Mouse (Mus musculus) neural tube, embryonic 14.5 days (tissue): ENCODE data around the gene Kdm3a. TPM values are rescaled to one million over a fixed set of nuclear protein-coding genes. Genes with fewer than 3 reads are reported as not detected.

Experiments
- ATAC-seq: fragments of 200-750 bp; cut with Nextera tagmentation; 2 replicates; pipeline ENCODE4 v1.8.0; 2017; ENCODE audit warnings: low read depth, mild to moderate bottlenecking, moderate TSS enrichment, moderate library complexity
- H3K27ac ChIP-seq: fragments of 300-500 bp; sonication (generic); 2 replicates; pipeline ENCODE4 v1.5.1; 2014; ENCODE audit warnings: low read depth, mild to moderate bottlenecking, control low read depth, low read length, moderate library complexity, mixed read lengths
- H3K27me3 ChIP-seq: fragments of 300-500 bp; sonication (generic); 2 replicates; pipeline ENCODE4 v1.6.1; 2014; ENCODE audit warnings: low read length; ENCODE audit not compliant: control insufficient read depth, insufficient read depth
- H3K36me3 ChIP-seq: fragments of 300-500 bp; sonication (generic); 2 replicates; pipeline ENCODE4 v1.6.1; 2014; ENCODE audit warnings: low read length, mixed read lengths; ENCODE audit not compliant: control insufficient read depth, insufficient read depth
- H3K4me1 ChIP-seq: fragments of 300-500 bp; sonication (generic); 2 replicates; pipeline ENCODE4 v1.6.1; 2014; ENCODE audit warnings: low read length; ENCODE audit not compliant: control insufficient read depth, insufficient read depth
- H3K4me2 ChIP-seq: fragments of 300-500 bp; sonication (generic); 2 replicates; pipeline ENCODE4 v1.6.1; 2014; ENCODE audit warnings: mild to moderate bottlenecking, low read depth, low read length, control low read depth
- H3K4me3 ChIP-seq: fragments of 300-500 bp; sonication (generic); 2 replicates; pipeline ENCODE4 v1.5.1; 2014; ENCODE audit warnings: low read depth, low read length, control low read depth, mixed read lengths
- H3K9ac ChIP-seq: fragments of 300-500 bp; sonication (generic); replicated peaks from 2 replicates; pipeline ENCODE4 v1.6.1; 2014; ENCODE audit warnings: low read depth, mild to moderate bottlenecking, control low read depth, low read length, mixed read lengths
- H3K9me3 ChIP-seq: fragments of 300-500 bp; sonication (generic); 2 replicates; pipeline ENCODE4 v1.6.1; 2016; ENCODE audit warnings: low read length; ENCODE audit not compliant: control insufficient read depth
- WGBS: fragments of 180-500 bp; shearing (Covaris S2); extraction: QIAGEN DNeasy Blood & Tissue Kit; methylation state at CpG from one replicate; pipeline ENCODE4 v1.1.7; 2014; 5-methylcytosine and 5-hydroxymethylcytosine counted together
- polyA plus RNA-seq: library from polyadenylated mRNA; unstranded; fragments of >200 nt; fragmentation: Nextera tagmentation; extraction: Ambion mirVana; gene quantifications from 2 replicates; pipeline ENCODE4 v1.2.1, GENCODE M21; 2014

The Kdm3a gene
- polyA plus RNA-seq: 30.7 and 39.6 TPM in 2 replicates

DNA sequence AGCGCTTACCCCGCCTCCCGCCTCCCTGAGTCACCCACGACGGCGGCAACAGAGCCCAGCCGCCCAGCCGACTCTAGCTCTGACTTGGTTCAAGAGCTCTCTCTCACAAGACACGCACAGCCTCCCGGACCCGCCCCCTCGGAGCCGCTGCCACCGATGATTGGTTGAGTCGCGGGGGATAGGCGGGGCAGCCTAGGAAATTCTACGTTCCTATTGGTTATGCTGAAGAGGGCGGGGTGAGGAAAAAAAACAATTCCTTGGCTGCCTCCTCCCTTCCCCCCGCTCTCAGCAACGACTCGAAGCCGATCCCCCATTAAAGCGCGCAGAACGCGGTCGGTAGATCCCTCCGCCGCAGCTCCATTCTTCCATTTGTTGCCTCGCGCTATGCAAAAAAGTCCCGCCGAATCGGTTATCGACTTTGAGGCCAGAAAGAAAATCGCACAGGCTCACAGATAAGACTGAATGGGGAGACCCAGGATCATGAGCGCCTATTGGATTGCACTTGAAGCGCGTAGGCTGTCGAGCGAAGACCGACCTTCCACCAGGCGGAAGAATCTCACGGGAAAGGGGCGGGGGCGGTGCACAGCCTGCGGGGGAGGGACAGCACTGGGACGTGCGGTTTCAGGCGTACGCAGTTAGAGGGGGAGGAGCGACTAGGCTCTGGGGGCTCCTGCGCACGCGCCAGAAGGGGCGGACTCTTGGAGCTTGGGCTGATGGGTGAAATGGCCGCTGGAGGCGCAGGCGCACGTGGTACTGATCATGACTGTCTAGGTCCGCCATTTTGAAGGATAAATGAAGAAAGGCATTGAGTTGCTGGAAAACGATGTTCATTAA lies at the start of gene Kdm3a:
Gene Kdm3a, minus strand, starts transcription at position 162 of the 834 bp plus-strand sequence.
- Histone ChIP-seq H3K27ac (peak within 1 kb of the TSS; percentile 99), H3K9ac (peak within 1 kb of the TSS; percentile 80), H3K9me3 (no peaks in the 10 kb centered on the region), H3K4me3 (peak within 1 kb of the TSS; percentile 79), H3K4me2 (peak within 1 kb of the TSS; percentile 83), H3K36me3 (peaks cover 8% of the 10 kb centered on the region; the same call in 1 of the 2 replicates), H3K4me1 (peaks cover 20% of the 10 kb centered on the region), H3K27me3 (no peaks in the 10 kb centered on the region)
- peak; percentile 97 for ATAC-seq
- WGBS: under 1% methylated on average over 62 of the region's 63 CpGs

DNA sequence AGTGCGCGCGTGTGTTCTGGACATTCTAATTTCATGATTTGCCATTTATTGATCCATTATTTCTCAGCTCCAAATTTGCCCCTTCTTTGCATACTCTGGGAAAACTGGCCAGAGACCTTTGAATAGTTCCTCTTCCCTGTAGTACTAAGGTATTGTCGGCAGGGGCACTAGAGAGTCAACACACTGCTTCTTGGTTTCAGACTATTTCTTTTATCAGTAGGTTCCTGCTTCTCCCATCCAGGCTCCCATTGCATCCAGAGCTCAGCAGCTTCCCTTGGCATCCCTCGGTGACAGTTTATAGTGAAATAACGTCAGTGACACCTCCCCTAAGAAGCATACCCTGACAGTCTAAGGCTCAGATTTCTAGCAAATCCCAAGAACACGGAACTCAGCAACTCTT lies 46.1 kb upstream of the Kdm3a start:
- no peaks in the 10 kb centered on the region for H3K36me3 ChIP-seq
- no peaks in the 10 kb centered on the region for H3K27me3 ChIP-seq
- no peak overlapping the region for H3K4me2 ChIP-seq
- 68% methylated on average over 7 of the region's 7 CpGs for WGBS
- no peaks in the 10 kb centered on the region for H3K4me1 ChIP-seq
- H3K27ac ChIP-seq: no peak overlapping the region
- ATAC-seq: no peak
- H3K4me3 ChIP-seq: no peak overlapping the region
- H3K9ac ChIP-seq: no peak overlapping the region
- no peaks in the 10 kb centered on the region for H3K9me3 ChIP-seq

DNA sequence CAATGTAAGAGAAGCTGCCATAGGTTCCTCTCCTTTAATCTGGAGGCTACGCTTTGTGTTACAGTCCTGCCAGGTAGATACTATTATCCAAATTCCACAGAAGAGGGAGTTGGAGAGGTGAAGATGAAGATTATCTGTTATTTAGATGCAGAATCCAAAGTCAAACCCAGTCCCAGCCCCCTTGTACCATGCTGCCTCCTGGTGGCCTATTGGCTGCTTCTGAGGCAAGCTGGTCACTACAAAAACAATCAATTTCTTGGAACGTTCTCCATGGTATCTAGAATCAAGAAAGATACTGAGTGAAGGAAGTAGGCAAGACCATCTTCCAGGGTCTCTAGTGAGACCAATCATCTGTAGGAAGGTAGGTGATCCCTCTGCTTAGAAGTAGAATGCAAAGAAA lies 40.4 kb upstream of the Kdm3a start:
- no peaks in the 10 kb centered on the region for H3K27me3 ChIP-seq
- no peak for ATAC-seq
- WGBS: 80% methylated on average over 2 of the region's 2 CpGs

DNA sequence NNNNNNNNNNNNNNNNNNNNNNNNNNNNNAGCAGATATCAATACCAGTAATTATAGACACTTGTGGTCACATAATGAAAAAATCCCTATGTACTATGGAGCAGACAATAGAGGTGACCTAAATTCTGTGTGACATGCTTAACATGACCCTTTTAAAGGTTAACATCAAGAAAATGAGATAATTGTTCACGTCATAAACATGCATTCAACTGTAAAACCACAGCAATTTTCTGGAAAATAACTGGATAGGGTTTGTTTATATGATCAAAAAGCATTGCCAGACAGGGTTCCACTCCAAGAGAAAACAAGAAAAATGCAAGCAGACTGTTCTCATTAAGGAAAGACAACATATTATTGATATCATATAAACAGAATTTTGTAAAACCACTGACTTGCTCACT lies 31.7 kb upstream of the Kdm3a start:
- Histone ChIP-seq H3K9me3 (no peaks in the 10 kb centered on the region), H3K27me3 (no peaks in the 10 kb centered on the region)

More for the DNA sequence above, 40.4 kb upstream of the Kdm3a start:
- H3K9me3 ChIP-seq: no peaks in the 10 kb centered on the region
- no peaks in the 10 kb centered on the region for H3K4me1 ChIP-seq
- H3K9ac ChIP-seq: no peak overlapping the region
- no peak overlapping the region for H3K27ac ChIP-seq
- no peak overlapping the region for H3K4me2 ChIP-seq
- H3K4me3 ChIP-seq: no peak overlapping the region
- H3K36me3 ChIP-seq: no peaks in the 10 kb centered on the region

DNA sequence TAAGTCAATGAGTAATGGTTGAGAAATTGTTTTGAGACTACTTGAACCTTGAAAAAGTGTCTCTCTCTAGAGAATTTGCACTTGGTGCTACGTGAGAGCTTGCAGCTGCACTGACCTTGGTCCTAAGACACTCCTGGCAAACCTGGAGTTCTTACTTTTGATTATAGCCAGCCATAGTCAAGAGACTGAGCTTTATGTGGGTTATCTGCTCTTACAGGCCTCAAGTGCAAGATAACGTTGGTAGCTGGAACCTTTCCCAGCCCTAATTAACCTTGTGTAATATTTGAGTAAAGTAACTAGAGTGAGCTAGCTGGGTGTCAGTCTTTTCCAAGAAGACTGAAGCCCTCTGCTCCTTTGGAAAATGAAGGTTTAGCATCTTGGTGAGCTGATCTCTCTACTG lies 25.5 kb upstream of the Kdm3a start:
- no peak overlapping the region for H3K27ac ChIP-seq
- no peak for ATAC-seq

More for the DNA sequence above, 31.7 kb upstream of the Kdm3a start:
- Histone ChIP-seq H3K9ac (no peak overlapping the region), H3K4me3 (no peak overlapping the region), H3K4me2 (no peak overlapping the region), H3K36me3 (no peaks in the 10 kb centered on the region), H3K27ac (no peak overlapping the region), H3K4me1 (no peaks in the 10 kb centered on the region)
- WGBS: 71% methylated on average over 1 of the region's 1 CpGs
- no peak for ATAC-seq

DNA sequence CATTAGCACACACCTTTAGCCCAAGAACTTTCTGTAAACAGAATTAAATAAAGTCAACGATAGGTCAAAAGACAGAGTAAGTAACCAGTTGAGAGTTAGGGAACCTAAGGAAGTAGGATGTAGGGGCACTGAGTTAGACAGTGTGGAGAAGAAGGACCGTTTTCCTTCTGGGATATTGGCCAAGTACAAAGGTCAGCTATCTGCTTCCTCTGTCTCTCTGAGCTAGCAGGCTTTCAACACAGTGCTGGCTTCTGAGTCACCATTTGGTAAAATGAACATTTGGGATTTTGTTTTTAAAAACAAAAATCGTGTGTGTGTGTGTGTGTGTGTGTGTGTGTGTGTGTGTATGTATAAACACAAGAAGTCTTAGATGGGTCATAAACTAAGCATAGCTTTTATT lies 23.0 kb upstream of the Kdm3a start:
- 77% methylated on average over 3 of the region's 3 CpGs for WGBS
- no peaks in the 10 kb centered on the region for H3K36me3 ChIP-seq
- H3K27ac ChIP-seq: no peak overlapping the region
- no peak for ATAC-seq
- no peak overlapping the region for H3K4me3 ChIP-seq
- no peak overlapping the region for H3K4me2 ChIP-seq
- H3K4me1 ChIP-seq: no peaks in the 10 kb centered on the region
- no peaks in the 10 kb centered on the region for H3K27me3 ChIP-seq
- no peaks in the 10 kb centered on the region for H3K9me3 ChIP-seq
- no peak overlapping the region for H3K9ac ChIP-seq

More for the DNA sequence above, 25.5 kb upstream of the Kdm3a start:
- Histone ChIP-seq H3K9me3 (no peaks in the 10 kb centered on the region), H3K4me1 (no peaks in the 10 kb centered on the region), H3K4me3 (no peak overlapping the region), H3K9ac (no peak overlapping the region), H3K36me3 (no peaks in the 10 kb centered on the region), H3K27me3 (no peaks in the 10 kb centered on the region), H3K4me2 (no peak overlapping the region)
- 79% methylated on average over 2 of the region's 2 CpGs for WGBS

DNA sequence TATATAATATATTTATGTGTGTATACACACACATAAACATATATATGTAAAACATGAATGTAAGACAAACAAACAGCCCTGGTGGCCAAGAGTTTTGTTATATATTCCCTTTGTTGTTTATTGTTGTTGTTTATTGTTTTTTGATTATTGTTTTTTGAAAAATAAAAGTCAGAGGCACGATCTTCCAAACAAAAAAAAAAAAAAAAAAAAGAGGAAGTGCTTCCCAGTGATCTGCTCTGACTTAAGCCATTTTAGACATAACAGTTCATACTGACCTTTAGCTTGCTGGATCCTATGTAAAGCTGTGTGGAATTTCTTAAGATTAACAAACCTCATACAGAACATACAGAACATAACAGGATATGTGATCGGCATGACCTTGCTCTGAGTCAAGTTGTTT lies 19.1 kb upstream of the Kdm3a start:
- no peak for ATAC-seq
- 89% methylated on average over 2 of the region's 2 CpGs for whole genome bisulfite sequencing

DNA sequence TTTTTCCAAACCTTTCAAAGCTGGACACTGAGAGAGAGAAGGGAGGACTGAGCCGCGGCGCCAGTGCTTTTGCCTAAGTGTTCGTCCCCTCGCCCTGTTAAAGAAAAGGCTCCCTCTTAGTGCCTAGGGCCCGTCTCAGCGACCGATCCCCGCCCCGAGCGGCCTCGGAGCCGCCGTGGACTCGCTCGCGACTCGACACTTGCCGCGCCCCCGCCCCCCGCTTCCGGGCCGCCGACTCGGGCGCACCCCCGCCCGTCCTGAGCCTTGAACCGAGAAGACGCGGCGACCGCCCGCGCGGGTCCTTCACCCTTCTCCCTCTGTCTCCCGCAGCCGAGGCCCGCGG lies 333 bp downstream of the Kdm3a start:
- Histone ChIP-seq H3K9ac (peak overlapping the region; percentile 80), H3K27me3 (no peaks in the 10 kb centered on the region), H3K4me1 (peaks cover 20% of the 10 kb centered on the region), H3K36me3 (peaks cover 8% of the 10 kb centered on the region; the same call in 1 of the 2 replicates), H3K4me2 (peak overlapping the region; percentile 83), H3K4me3 (peak overlapping the region; percentile 79), H3K9me3 (no peaks in the 10 kb centered on the region), H3K27ac (peak overlapping the region; percentile 99)
- no peak; the same call in 1 of the 2 replicates for ATAC-seq
- WGBS: under 1% methylated on average over 39 of the region's 41 CpGs

More for the DNA sequence above, 19.1 kb upstream of the Kdm3a start:
- Histone ChIP-seq H3K27me3 (no peaks in the 10 kb centered on the region), H3K4me3 (no peak overlapping the region), H3K9me3 (no peaks in the 10 kb centered on the region), H3K4me1 (no peaks in the 10 kb centered on the region), H3K36me3 (no peaks in the 10 kb centered on the region), H3K9ac (no peak overlapping the region), H3K27ac (no peak overlapping the region), H3K4me2 (no peak overlapping the region)

DNA sequence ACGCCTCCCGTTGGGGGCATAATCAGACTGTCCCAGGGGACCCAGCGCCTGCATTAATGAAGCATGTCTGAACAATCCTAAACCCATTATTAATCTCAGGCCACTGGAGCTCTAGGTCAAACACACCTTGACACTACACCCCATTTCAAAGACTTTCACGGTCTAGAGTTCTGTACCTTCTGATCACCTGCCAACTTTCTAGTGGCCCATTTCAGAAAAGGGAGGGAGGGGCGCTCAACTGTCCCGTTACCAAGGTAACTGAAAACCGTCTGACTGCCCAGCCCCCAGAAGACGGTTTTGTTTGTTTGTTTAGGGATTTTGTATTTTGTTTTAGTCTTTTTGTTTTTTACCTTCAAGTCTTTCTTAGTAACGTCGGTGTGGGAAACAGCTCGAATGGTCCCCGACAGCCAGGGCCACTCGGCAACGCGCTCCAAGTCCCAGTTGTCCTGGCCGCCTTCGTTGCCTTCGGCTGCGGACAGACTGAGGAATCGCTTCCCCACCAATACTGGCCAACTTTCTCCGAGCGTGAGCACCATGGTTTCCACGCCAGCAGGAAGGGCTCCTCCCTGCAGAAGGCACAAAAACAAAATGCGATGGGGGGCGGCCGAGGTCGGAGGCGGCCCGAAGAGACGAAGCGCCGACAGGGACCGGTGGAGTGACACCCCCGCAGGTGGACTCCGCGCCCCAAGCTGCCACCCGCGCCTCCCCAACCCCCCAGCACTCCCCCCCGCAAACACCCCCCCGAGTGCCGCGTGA lies 906 bp downstream of the Kdm3a start:
- Histone ChIP-seq H3K27me3 (no peaks in the 10 kb centered on the region), H3K4me1 (peaks cover 20% of the 10 kb centered on the region), H3K27ac (peak overlapping the region; percentile 99), H3K36me3 (peaks cover 13% of the 10 kb centered on the region), H3K9me3 (no peaks in the 10 kb centered on the region), H3K4me3 (peak overlapping the region; percentile 79), H3K9ac (peak overlapping the region; percentile 80), H3K4me2 (peak overlapping the region; percentile 83)
- 2% methylated on average over 39 of the region's 42 CpGs for WGBS
- ATAC-seq: no peak
